Mouse (Mus musculus) spleen, adult 12 weeks (tissue): ENCODE results near the gene Klrb1b.

Source experiments
- DNase-seq: peaks from one replicate; pipeline ENCODE4 v3.0.0; 2022; ENCODE audit warnings: low spot score

The Klrb1b gene

GRCm38 (mm10) chr6:128826132-128826531 lies at the start of gene Klrb1b, which contains the start of gene Gm44511:
Gene Klrb1b (minus strand): TSS chr6:128826331.
Gene Gm44511 (minus strand): TSS chr6:128826315.
- no peak for DNase-seq

- DNase-seq: no peak
Measured at GRCm38 (mm10) chr6:128871910-128872610, 45.9 kb upstream of the Klrb1b start.

DNA sequence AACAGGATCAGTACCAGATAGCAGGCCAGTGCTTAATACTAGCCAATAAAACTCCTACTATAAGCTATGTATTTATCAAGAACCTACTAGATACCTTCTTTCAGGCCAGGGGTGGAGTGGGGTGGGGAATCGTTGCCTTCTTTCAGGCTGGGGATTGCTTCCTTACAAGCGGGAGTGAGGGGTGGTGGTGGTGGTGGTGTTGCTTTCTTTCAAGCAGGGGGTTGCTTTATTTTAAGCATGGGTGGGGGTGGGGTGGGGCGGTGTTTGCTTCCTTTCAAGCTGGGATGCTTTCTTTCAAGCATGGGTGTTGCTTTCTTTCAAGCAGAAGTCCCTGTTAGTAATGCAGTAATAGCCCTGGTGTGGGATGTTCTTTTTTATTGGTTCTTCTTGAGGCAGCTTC lies 42.7 kb upstream of the Klrb1b start:
- no peak for DNase-seq

- no peak for DNase-seq
Measured at GRCm38 (mm10) chr6:128857976-128858375, 31.8 kb upstream of the Klrb1b start.

GRCm38 (mm10) chr6:128856250-128856649 lies 30.1 kb upstream of the Klrb1b start:
- DNase-seq: no peak

DNA sequence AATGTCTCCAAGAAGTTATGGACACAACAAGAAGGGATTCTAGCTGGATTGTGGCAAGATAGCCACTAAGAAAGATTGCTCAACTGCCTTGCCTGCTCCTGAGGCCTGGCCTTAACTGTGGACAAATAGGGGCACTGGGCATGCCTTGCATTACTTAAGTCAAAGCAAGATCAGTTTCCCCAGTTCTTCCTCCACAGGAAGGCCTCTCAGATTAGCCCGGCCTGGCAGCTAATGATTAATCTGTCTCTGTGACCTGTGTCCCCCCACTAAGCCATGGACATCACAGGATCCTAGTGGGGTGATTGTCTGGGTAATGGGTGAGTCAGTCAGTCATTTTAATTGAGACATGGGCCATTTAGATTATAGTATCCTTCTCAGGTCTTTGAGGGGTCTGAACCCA lies 29.3 kb upstream of the Klrb1b start:
- no peak for DNase-seq

GRCm38 (mm10) chr6:128854895-128855294 lies 28.8 kb upstream of the Klrb1b start:
- no peak for DNase-seq

- no peak for DNase-seq
Measured at GRCm38 (mm10) chr6:128854024-128854820, 28.1 kb upstream of the Klrb1b start.

- DNase-seq: no peak
Measured at GRCm38 (mm10) chr6:128852766-128853165, 26.6 kb upstream of the Klrb1b start.

- no peak for DNase-seq
Measured at GRCm38 (mm10) chr6:128851151-128851550, 25.0 kb upstream of the Klrb1b start.

DNA sequence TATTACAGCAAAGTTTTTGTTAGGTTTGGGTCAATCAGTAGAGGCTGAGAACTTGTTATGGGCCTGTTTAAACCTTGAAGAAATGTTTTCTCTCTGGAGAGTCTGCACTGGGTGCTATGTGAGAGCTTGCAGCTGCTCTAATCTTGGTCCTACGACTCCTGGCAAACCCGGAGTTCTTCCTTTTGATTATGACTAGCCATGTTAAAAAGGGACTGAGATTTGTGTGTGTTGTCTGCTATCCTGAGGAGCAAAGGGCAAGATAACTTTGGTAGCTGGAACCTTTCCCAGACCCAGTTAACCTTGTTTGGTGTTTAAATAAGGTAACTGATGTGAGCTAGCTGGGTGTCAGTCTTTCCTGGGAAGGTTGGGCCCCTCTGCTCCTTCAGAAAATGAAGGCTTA lies 24.5 kb upstream of the Klrb1b start:
- DNase-seq: no peak

GRCm38 (mm10) chr6:128849902-128850301 lies 23.8 kb upstream of the Klrb1b start:
- no peak for DNase-seq

DNA sequence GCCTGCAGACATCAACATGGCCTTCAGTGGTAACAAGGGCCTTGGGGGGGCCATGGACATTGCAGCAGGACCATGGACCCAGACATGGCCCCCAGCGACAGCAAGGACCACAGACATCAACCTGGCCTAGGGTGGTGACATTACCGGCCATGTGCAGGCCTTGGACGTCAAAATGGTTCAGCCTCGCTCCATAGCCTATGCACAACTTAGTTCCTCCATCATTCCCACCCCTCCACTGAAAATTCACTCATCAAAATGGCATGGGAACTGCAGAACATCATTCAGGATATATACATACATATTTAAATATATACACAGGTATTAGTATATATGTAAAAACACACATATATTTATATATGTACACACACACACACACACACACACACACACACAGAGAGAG lies 21.3 kb upstream of the Klrb1b start:
- no peak for DNase-seq

DNA sequence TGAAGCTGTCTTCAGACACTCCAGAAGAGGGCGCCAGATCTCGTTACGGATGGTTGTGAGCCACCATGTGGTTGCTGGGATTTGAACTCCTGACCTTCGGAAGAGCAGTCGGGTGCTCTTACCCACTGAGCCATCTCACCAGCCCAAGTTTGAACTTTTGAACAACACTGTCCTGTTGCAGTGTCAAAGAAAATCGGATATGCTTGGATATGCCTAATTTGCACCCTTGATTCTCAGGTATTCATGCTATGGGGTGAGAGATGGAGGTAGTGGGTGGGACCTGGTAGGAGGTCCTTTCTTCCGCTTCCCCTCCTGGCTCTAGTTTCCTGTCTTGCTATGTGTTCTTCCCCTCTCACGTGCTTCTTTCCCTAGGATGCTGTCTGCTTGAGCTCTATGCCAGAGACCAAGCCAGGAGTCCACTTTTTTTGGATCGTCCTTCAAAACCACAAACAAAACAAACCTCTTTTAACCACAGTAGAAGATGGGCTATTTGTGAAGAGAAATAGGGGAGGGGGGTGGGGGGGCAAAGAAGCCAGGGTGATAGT lies 19.9 kb upstream of the Klrb1b start:
- no peak for DNase-seq

GRCm38 (mm10) chr6:128845319-128845979 lies 19.3 kb upstream of the Klrb1b start:
- peak; percentile 73 for DNase-seq

DNA sequence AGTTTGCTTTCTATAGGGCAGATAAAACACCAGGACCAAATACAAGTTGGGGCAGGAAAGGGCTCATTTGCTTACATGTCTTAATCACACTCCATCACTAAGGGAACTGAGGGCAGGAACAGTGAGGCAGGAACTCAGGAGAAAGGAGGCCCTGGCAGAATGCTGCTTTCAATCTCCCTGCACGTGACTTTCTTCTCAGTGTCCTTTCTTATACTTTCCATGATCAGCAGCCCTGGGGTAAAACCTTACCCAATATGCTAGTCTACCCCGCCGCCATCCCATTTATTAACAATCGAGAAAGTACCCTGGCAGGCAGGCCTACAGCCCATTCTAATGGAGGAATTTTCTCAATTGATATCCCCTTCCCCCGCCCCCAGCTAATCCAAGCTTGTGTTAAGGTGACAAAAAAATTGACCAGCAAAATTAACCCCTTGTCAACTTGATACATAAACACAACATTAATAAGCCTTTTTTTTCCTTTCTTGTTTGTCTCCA lies 18.5 kb upstream of the Klrb1b start:
- DNase-seq: no peak

- DNase-seq: no peak
Measured at GRCm38 (mm10) chr6:128844131-128844530, 18.0 kb upstream of the Klrb1b start.

- DNase-seq: peak; percentile 44
Measured at GRCm38 (mm10) chr6:128843479-128843992, 17.4 kb upstream of the Klrb1b start.

- DNase-seq: peak; percentile 79
Measured at GRCm38 (mm10) chr6:128842945-128843478, 16.9 kb upstream of the Klrb1b start.

DNA sequence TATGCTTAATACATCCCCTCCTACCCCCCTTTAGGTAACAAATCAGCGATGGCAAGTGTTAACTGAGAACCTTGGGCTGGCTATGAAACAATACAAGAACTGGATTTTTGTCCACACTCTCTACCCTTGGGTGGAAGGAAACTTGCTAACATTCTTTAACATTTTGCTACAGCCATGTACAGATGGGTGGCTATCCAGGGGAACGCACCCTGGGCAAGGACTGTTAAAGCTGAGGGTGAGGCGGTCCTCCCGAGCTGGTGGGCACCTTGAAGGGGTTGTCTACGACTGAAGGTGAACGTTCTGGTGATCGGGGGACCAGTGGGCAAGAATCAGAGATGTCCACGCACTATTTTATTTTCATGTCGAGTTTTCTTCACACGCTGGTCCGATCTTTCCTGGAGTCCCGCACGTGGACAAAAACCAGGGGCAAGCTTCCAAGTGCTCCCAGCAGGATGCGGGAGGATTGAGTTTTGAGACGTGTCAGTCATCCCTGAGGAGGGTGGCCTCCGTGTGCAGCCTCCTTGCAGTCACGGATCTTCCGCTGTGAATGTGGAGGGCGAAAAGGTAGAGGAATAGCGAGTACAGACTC lies 16.3 kb upstream of the Klrb1b start:
- DNase-seq: no peak

GRCm38 (mm10) chr6:128841327-128842089 lies 15.4 kb upstream of the Klrb1b start:
- no peak for DNase-seq
